In the genomic region with DNA sequence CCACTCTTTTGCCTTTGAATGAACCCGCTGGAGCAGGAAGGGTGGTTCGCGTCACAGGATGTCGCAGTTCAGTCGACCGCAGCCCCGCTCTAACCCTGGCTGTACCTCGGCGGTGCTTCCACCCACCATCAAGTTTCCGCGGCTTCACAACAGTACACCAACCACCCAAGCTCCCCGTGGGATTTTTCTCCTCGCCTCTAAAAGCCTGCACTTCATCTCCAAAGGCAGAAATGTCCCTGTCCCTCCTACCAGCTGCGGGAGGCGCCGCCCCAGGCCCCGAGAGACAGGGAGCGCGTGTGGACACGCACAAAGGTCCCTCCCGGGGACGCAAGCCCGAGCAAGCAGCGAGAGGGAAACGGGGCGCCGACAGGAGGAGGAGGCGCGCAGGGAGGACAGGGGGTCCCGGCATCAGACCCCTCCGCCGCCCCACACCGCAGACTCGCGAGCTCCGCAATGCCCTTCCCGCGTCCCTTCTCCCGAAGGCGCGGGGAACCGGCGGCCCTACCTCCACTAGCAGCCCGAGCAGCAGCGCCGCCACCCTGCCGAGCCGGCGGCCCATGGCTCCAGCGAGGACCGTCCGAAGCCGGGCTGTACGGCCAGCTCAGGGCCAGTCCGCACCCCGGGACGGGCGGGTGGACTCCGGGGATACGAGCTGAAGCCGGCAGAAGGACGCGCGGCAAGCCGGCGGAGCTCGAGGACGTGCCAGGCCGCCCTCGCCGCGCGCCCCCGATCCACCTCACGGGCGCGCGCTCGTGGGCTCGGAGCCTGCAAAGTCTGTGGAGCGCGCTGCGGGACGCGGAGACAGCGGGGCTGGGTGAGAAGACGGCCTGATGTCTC, we compare ENCODE assay signal across 7 mouse cellular contexts. TPM values are rescaled to one million over a fixed set of nuclear protein-coding genes. Genes with fewer than 3 reads are reported as not detected.
DNase-seq lines count a peak whose midpoint lies in the region; ATAC-seq and TF ChIP-seq lines count a peak whose summit lies in the region.

A gene (minus strand): TSS at position 738 of the 837 bp plus-strand sequence.

- no peaks in the 10 kb centered on the region for H3K9me3 ChIP-seq in embryonic facial prominence, embryonic 11.5 days (replicated peaks; ENCODE audit: control insufficient read depth, low read length)
- H3K9me3 ChIP-seq in limb, embryonic 11.5 days (ENCODE audit: control insufficient read depth, low read length), result no peaks in the 10 kb centered on the region
- H3K9me3 ChIP-seq in midbrain, embryonic 13.5 days, result no peaks in the 10 kb centered on the region

- no peaks in the 10 kb centered on the region for H3K36me3 ChIP-seq in embryonic facial prominence, embryonic 11.5 days (replicated peaks; ENCODE audit: control insufficient read depth, insufficient read depth, low read depth, low read length)
- H3K36me3 ChIP-seq in limb, embryonic 11.5 days (ENCODE audit: control insufficient read depth, insufficient read depth, low read length), result no peaks in the 10 kb centered on the region
- H3K36me3 ChIP-seq in midbrain, embryonic 13.5 days, result no peaks in the 10 kb centered on the region
- H3K36me3 ChIP-seq in small intestine, adult 2 months (ENCODE audit: control insufficient read depth, insufficient read depth, low read length), result no peaks in the 10 kb centered on the region

- DNase-seq in adrenal gland, postnatal 14 days, result peak; percentile 84
- DNase-seq in embryonic facial prominence, embryonic 11.5 days (ENCODE audit: low spot score), result peak; percentile 84
- DNase-seq in heart, adult 11 months, result peak; percentile 97
- DNase-seq in kidney, adult 18-20 months, result peak; percentile 77
- DNase-seq in limb, embryonic 11.5 days (ENCODE audit: low spot score), result peak; percentile 81

- H3K4me2 ChIP-seq in embryonic facial prominence, embryonic 11.5 days (ENCODE audit: low read depth, low read length), result peak within 1 kb of the TSS; percentile 59
- H3K4me2 ChIP-seq in limb, embryonic 11.5 days (ENCODE audit: low read depth, severe bottlenecking), result peak within 1 kb of the TSS; percentile 60
- H3K4me2 ChIP-seq in midbrain, embryonic 13.5 days (replicated peaks), result peak within 1 kb of the TSS; percentile 55

- peak within 1 kb of the TSS; percentile 76 for H3K4me3 ChIP-seq in embryonic facial prominence, embryonic 11.5 days (ENCODE audit: low read depth, low read length)
- H3K4me3 ChIP-seq in limb, embryonic 11.5 days (ENCODE audit: low read depth, low read length), result peak within 1 kb of the TSS; percentile 93
- peak within 1 kb of the TSS; percentile 87 for H3K4me3 ChIP-seq in midbrain, embryonic 13.5 days (replicated peaks)
- peak within 1 kb of the TSS; percentile 92 for H3K4me3 ChIP-seq in small intestine, adult 2 months (ENCODE audit: low read depth, low read length)

- peak; percentile 64; the same call in 1 of the 2 replicates for TF ChIP-seq POLR2A in small intestine, adult 2 months (IDR thresholded peaks at IDR 0.05; ENCODE audit: low read depth, low read length)

- peak within 1 kb of the TSS; percentile 90 for H3K27ac ChIP-seq in embryonic facial prominence, embryonic 11.5 days (replicated peaks; ENCODE audit: low read depth, low read length)
- peak within 1 kb of the TSS; percentile 87 for H3K27ac ChIP-seq in limb, embryonic 11.5 days (replicated peaks; ENCODE audit: low read depth, low read length)
- peak within 1 kb of the TSS; percentile 94 for H3K27ac ChIP-seq in midbrain, embryonic 13.5 days
- H3K27ac ChIP-seq in small intestine, adult 2 months (ENCODE audit: insufficient read depth, low read depth, low read length), result peak within 1 kb of the TSS; percentile 70

- TF ChIP-seq CTCF in small intestine, adult 2 months (IDR thresholded peaks at IDR 0.05; ENCODE audit: extremely low read depth, insufficient read length, insufficient replicate concordance, low read depth, low read length), result no peak

- no peaks in the 10 kb centered on the region for H3K4me1 ChIP-seq in embryonic facial prominence, embryonic 11.5 days (ENCODE audit: control insufficient read depth, insufficient read depth, low read length)
- H3K4me1 ChIP-seq in limb, embryonic 11.5 days (ENCODE audit: control insufficient read depth, insufficient read depth, low read length), result peaks cover 3% of the 10 kb centered on the region; the same call in 1 of the 2 replicates
- H3K4me1 ChIP-seq in midbrain, embryonic 13.5 days (replicated peaks), result peaks cover 19% of the 10 kb centered on the region
- no peaks in the 10 kb centered on the region for H3K4me1 ChIP-seq in small intestine, adult 2 months (ENCODE audit: control insufficient read depth, insufficient read depth, insufficient read length, low read length)

- under 1% methylated on average over 73 of the region's 87 CpGs for WGBS in embryonic facial prominence, embryonic 11.5 days
- WGBS in limb, embryonic 11.5 days, result under 1% methylated on average over 79 of the region's 87 CpGs
- WGBS in midbrain, embryonic 13.5 days, result under 1% methylated on average over 87 of the region's 87 CpGs
- WGBS in small intestine, adult 2 months, result under 1% methylated on average over 86 of the region's 87 CpGs

- H3K27me3 ChIP-seq in embryonic facial prominence, embryonic 11.5 days (ENCODE audit: control insufficient read depth, insufficient read depth, low read length), result no peaks in the 10 kb centered on the region
- H3K27me3 ChIP-seq in limb, embryonic 11.5 days (ENCODE audit: control insufficient read depth, insufficient read depth, low read length), result no peaks in the 10 kb centered on the region
- H3K27me3 ChIP-seq in midbrain, embryonic 13.5 days, result no peaks in the 10 kb centered on the region
- no peaks in the 10 kb centered on the region for H3K27me3 ChIP-seq in small intestine, adult 2 months (ENCODE audit: control insufficient read depth, insufficient read depth, low read length)

- ATAC-seq in embryonic facial prominence, embryonic 11.5 days (replicated peaks; ENCODE audit: insufficient number of reproducible peaks, low FRiP score, low TSS enrichment, low read depth), result peak; percentile 92
- ATAC-seq in limb, embryonic 11.5 days (ENCODE audit: insufficient number of reproducible peaks, low FRiP score, low TSS enrichment, low read depth), result peak; percentile 86
- peak; percentile 95 for ATAC-seq in midbrain, embryonic 13.5 days

- H3K9ac ChIP-seq in embryonic facial prominence, embryonic 11.5 days (replicated peaks; ENCODE audit: low read length), result peak within 1 kb of the TSS; percentile 98
- H3K9ac ChIP-seq in limb, embryonic 11.5 days (ENCODE audit: low read length), result peak within 1 kb of the TSS; percentile 97
- peak within 1 kb of the TSS; percentile 99 for H3K9ac ChIP-seq in midbrain, embryonic 13.5 days (replicated peaks)

RNA-seq across cellular contexts. Expression of the gene that starts here (rescaled TPM):
- total RNA-seq in adrenal gland, postnatal 14 days (2021), result 17.9 and 20.4 TPM in 2 replicates
- 55.8 and 60.8 TPM in 2 replicates for polyA plus RNA-seq in embryonic facial prominence, embryonic 11.5 days (2014; fragmentation: Nextera tagmentation; extraction: Ambion mirVana)
- 37.1 and 50.5 TPM in 2 replicates for polyA plus RNA-seq in limb, embryonic 11.5 days (2014; fragmentation: Nextera tagmentation; extraction: Ambion mirVana)
- polyA plus RNA-seq in midbrain, embryonic 13.5 days (2015; fragmentation: Nextera tagmentation; extraction: Ambion mirVana), result 170 and 171 TPM in 2 replicates
- polyA plus RNA-seq in small intestine, adult 2 months (2012; rRNA removed), result 5.1 and 12.5 TPM in 2 replicates

Comparison
In these comparisons a context has a peak if more than half of its experiments do, and no peak if none do; other contexts are left out.
1. Peak in every context shown above with its lines: DNase-seq, ATAC-seq, H3K4me3 ChIP-seq and H3K27ac ChIP-seq.